Mouse (Mus musculus) telencephalon, adult 2 months (tissue): ENCODE data around the gene 2310022B05Rik.

Experiments
- DNase-seq: peaks from one replicate; pipeline ENCODE4 v3.0.0-alpha.2; 2011; ENCODE audit warnings: low read depth, low spot score

2310022B05Rik gene

DNA sequence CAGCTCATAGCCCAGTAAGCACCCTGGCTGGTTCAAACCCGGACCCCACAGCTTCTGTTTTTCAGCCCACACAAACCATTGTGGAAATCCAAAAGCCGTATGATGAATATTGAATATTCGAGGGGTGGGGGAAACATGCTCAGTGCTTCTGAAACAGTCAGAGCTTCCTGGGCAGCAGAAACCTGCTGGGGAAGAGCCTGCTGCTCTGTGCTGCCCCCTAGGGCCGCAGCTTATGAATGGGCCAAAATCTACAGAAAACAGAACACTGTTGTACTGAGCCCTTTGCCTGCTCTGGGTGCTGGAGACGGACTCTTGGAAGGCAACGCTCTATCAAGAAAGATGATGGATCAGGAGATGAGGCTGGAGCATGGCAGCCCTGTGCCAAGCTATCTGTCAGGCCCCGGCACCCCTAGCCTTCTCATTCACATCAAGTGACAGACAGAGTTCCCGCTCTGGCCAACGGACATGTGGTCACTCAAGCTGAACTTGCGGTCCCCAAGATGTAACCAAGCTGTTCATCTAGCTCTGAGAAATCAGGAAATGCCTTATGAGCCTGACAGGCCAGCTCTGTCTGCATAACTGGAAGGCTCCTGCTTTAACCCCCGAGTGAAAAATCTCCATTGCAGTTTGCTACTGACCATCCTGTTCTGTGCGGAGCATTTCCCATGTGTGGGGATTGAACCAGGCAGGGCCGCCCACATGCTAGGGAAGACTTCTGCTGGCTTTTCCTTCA is 54.8 kb downstream of the 2310022B05Rik start:
- no peak for DNase-seq

GRCm38 (mm10) chr8:124604066-124604465 is 59.1 kb downstream of the 2310022B05Rik start:
- DNase-seq = no peak

- DNase-seq = no peak
Observed at GRCm38 (mm10) chr8:124589393-124589792, 73.8 kb downstream of the 2310022B05Rik start.

GRCm38 (mm10) chr8:124586556-124586955 is 76.6 kb downstream of the 2310022B05Rik start:
- DNase-seq = no peak
